8 mouse cellular contexts compared by ENCODE assay signal in the genomic region with DNA sequence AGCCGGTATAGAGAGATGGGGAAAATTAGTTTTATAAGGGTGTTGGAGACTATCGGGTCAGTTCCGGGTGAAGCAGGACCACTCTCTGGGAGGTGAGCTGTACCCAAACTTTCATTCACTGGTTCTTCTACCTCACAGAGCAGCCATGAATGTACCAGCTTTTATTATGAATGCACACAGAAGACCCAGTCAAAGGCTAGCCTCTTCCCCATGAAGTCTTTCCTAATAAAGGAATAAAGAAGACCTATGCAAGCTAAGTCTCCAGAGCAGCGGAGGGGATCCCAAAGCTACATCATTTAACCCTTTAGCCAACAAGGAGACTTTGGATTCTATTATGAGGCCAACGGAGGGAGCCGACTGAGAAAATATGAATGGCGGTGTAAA. TPM values are rescaled to one million over a fixed set of nuclear protein-coding genes. Genes with fewer than 3 reads are reported as not detected.
DNase-seq lines count a peak whose midpoint lies in the region; ATAC-seq and TF ChIP-seq lines count a peak whose summit lies in the region.

No protein-coding gene starts in this region.

- peaks cover 51% of the 10 kb centered on the region for H3K4me1 ChIP-seq in heart, embryonic 13.5 days
- peaks cover 21% of the 10 kb centered on the region for H3K4me1 ChIP-seq in embryonic facial prominence, embryonic 12.5 days
- H3K4me1 ChIP-seq in hindbrain, embryonic 12.5 days = peaks cover 48% of the 10 kb centered on the region
- peaks cover 53% of the 10 kb centered on the region for H3K4me1 ChIP-seq in midbrain, embryonic 15.5 days
- H3K4me1 ChIP-seq in thymus, adult 2 months (replicated peaks; ENCODE audit: control insufficient read depth, insufficient read depth, low read length) = no peaks in the 10 kb centered on the region

- TF ChIP-seq POLR2A in thymus, adult 2 months (IDR thresholded peaks at IDR 0.05; ENCODE audit: control insufficient read depth, extremely low read depth, insufficient read depth, low read length, poor library complexity) = no peak

- H3K4me2 ChIP-seq in heart, embryonic 13.5 days = peak overlapping the region; percentile 86
- H3K4me2 ChIP-seq in embryonic facial prominence, embryonic 12.5 days (replicated peaks) = peak overlapping the region; percentile 92
- H3K4me2 ChIP-seq in hindbrain, embryonic 12.5 days (replicated peaks) = peak overlapping the region; percentile 92
- H3K4me2 ChIP-seq in midbrain, embryonic 15.5 days = peak overlapping the region; percentile 96

- no peaks in the 10 kb centered on the region for H3K36me3 ChIP-seq in heart, embryonic 13.5 days
- no peaks in the 10 kb centered on the region for H3K36me3 ChIP-seq in embryonic facial prominence, embryonic 12.5 days
- no peaks in the 10 kb centered on the region for H3K36me3 ChIP-seq in hindbrain, embryonic 12.5 days
- no peaks in the 10 kb centered on the region for H3K36me3 ChIP-seq in midbrain, embryonic 15.5 days (replicated peaks)
- no peaks in the 10 kb centered on the region for H3K36me3 ChIP-seq in thymus, adult 2 months (ENCODE audit: control insufficient read depth, insufficient read depth, low read length)

- H3K4me3 ChIP-seq in heart, embryonic 13.5 days = peak overlapping the region; percentile 58
- H3K4me3 ChIP-seq in embryonic facial prominence, embryonic 12.5 days = peak overlapping the region; percentile 31; the same call in 1 of the 2 replicates
- peak overlapping the region; percentile 35 for H3K4me3 ChIP-seq in hindbrain, embryonic 12.5 days
- peak overlapping the region; percentile 57 for H3K4me3 ChIP-seq in midbrain, embryonic 15.5 days
- H3K4me3 ChIP-seq in thymus, adult 2 months (ENCODE audit: control insufficient read depth, insufficient read depth, low read length) = no peak overlapping the region

- 0 out of 2 replicates have a peak overlapping the region, but pooled peaks have one; percentile 29 for H3K27ac ChIP-seq in heart, embryonic 13.5 days (replicated peaks)
- no peak overlapping the region for H3K27ac ChIP-seq in embryonic facial prominence, embryonic 12.5 days
- H3K27ac ChIP-seq in hindbrain, embryonic 12.5 days = peak overlapping the region; percentile 62; the same call in 1 of the 2 replicates
- H3K27ac ChIP-seq in midbrain, embryonic 15.5 days = peak overlapping the region; percentile 81
- H3K27ac ChIP-seq in thymus, adult 2 months (ENCODE audit: control insufficient read depth, insufficient read depth, low read length) = no peak overlapping the region

- peak overlapping the region; percentile 55; the same call in 1 of the 2 replicates for H3K9ac ChIP-seq in heart, embryonic 13.5 days
- H3K9ac ChIP-seq in embryonic facial prominence, embryonic 12.5 days = no peak overlapping the region
- no peak overlapping the region for H3K9ac ChIP-seq in hindbrain, embryonic 12.5 days
- H3K9ac ChIP-seq in midbrain, embryonic 15.5 days = peak overlapping the region; percentile 29

- no peaks in the 10 kb centered on the region for H3K9me3 ChIP-seq in heart, embryonic 13.5 days
- peaks cover 4% of the 10 kb centered on the region; the same call in 1 of the 2 replicates for H3K9me3 ChIP-seq in embryonic facial prominence, embryonic 12.5 days
- H3K9me3 ChIP-seq in hindbrain, embryonic 12.5 days (replicated peaks) = no peaks in the 10 kb centered on the region
- no peaks in the 10 kb centered on the region for H3K9me3 ChIP-seq in midbrain, embryonic 15.5 days

- no peak for DNase-seq in heart, postnatal 10 days
- no peak for DNase-seq in MN1 (ENCODE audit: low spot score)
- DNase-seq in ovary, postnatal 36 days (ENCODE audit: low spot score) = no peak
- no peak for DNase-seq in thymus, adult 2 months

- ATAC-seq in heart, embryonic 13.5 days (ENCODE audit: extremely low read depth, insufficient number of reproducible peaks, low FRiP score, low TSS enrichment) = no peak
- ATAC-seq in embryonic facial prominence, embryonic 12.5 days (ENCODE audit: insufficient number of reproducible peaks, insufficient read depth, low FRiP score, low TSS enrichment) = no peak
- ATAC-seq in hindbrain, embryonic 12.5 days (ENCODE audit: low FRiP score) = peak; percentile 67
- ATAC-seq in midbrain, embryonic 15.5 days (replicated peaks) = peak; percentile 72

- TF ChIP-seq CTCF in thymus, adult 2 months (IDR thresholded peaks at IDR 0.05; ENCODE audit: borderline replicate concordance, control insufficient read depth, extremely low read depth, insufficient read depth, low read length, poor library complexity) = no peak

- intact Hi-C loops in heart, postnatal 10 days (cut with DNase I) = loop anchor here (5.0 kb wide), 1 partner anchor 43 kb away; no protein-coding TSS in a partner anchor

- 4% methylated on average over 7 of the region's 7 CpGs for WGBS in heart, embryonic 13.5 days
- 1% methylated on average over 7 of the region's 7 CpGs for WGBS in embryonic facial prominence, embryonic 12.5 days
- 2% methylated on average over 7 of the region's 7 CpGs for WGBS in hindbrain, embryonic 12.5 days
- 1% methylated on average over 7 of the region's 7 CpGs for WGBS in midbrain, embryonic 15.5 days
- 16% methylated on average over 7 of the region's 7 CpGs for WGBS in thymus, adult 2 months

- peaks cover 73% of the 10 kb centered on the region for H3K27me3 ChIP-seq in heart, embryonic 13.5 days (replicated peaks)
- peaks cover 49% of the 10 kb centered on the region for H3K27me3 ChIP-seq in embryonic facial prominence, embryonic 12.5 days
- H3K27me3 ChIP-seq in hindbrain, embryonic 12.5 days = peaks cover 47% of the 10 kb centered on the region
- H3K27me3 ChIP-seq in midbrain, embryonic 15.5 days (replicated peaks) = peaks cover 7% of the 10 kb centered on the region; the same call in 1 of the 2 replicates
- peaks cover 18% of the 10 kb centered on the region; the same call in 1 of the 2 replicates for H3K27me3 ChIP-seq in thymus, adult 2 months (ENCODE audit: control insufficient read depth, insufficient read depth, low read length)

RNA-seq across cellular contexts. Expression of a gene that starts 0.5 kb away (rescaled TPM):
- 0.13 and 0.15 TPM in 2 replicates for polyA plus RNA-seq in heart, embryonic 13.5 days (2015; fragmentation: Nextera tagmentation; extraction: Ambion mirVana)
- 1 to 10 TPM; 3.7 to 3.8 TPM for total RNA-seq in heart, postnatal 10 days (2021)
- 1.7 and 2.5 TPM in 2 replicates for polyA plus RNA-seq in embryonic facial prominence, embryonic 12.5 days (2016; fragmentation: Nextera tagmentation; extraction: Ambion mirVana)
- 5.1 and 7.0 TPM in 2 replicates for polyA plus RNA-seq in hindbrain, embryonic 12.5 days (2016; fragmentation: Nextera tagmentation; extraction: Ambion mirVana)
- 7.4 and 8.1 TPM in 2 replicates for polyA plus RNA-seq in midbrain, embryonic 15.5 days (2015; fragmentation: Nextera tagmentation; extraction: Ambion mirVana)
- 0.57 and 0.69 TPM in 2 replicates for polyA plus RNA-seq in thymus, adult 2 months (2012; rRNA removed)

Comparison
In these comparisons a context has a peak if more than half of its experiments do, and no peak if none do; other contexts are left out.
1. ATAC-seq: peak in hindbrain, embryonic 12.5 days (single experiment) and midbrain, embryonic 15.5 days (single experiment); none in heart, embryonic 13.5 days (single experiment) and embryonic facial prominence, embryonic 12.5 days (single experiment).
2. H3K27ac ChIP-seq: peak in heart, embryonic 13.5 days (single experiment), hindbrain, embryonic 12.5 days (single experiment) and midbrain, embryonic 15.5 days (single experiment); none in embryonic facial prominence, embryonic 12.5 days (single experiment) and thymus, adult 2 months (single experiment).
3. H3K9ac ChIP-seq: peak in heart, embryonic 13.5 days (single experiment) and midbrain, embryonic 15.5 days (single experiment); none in embryonic facial prominence, embryonic 12.5 days (single experiment) and hindbrain, embryonic 12.5 days (single experiment).
4. Peak in every context shown above with its lines, with median percentiles within 50 percentile points of each other: H3K4me2 ChIP-seq.